Comparison of ENCODE assay signal across 8 mouse cellular contexts in the genomic region with DNA sequence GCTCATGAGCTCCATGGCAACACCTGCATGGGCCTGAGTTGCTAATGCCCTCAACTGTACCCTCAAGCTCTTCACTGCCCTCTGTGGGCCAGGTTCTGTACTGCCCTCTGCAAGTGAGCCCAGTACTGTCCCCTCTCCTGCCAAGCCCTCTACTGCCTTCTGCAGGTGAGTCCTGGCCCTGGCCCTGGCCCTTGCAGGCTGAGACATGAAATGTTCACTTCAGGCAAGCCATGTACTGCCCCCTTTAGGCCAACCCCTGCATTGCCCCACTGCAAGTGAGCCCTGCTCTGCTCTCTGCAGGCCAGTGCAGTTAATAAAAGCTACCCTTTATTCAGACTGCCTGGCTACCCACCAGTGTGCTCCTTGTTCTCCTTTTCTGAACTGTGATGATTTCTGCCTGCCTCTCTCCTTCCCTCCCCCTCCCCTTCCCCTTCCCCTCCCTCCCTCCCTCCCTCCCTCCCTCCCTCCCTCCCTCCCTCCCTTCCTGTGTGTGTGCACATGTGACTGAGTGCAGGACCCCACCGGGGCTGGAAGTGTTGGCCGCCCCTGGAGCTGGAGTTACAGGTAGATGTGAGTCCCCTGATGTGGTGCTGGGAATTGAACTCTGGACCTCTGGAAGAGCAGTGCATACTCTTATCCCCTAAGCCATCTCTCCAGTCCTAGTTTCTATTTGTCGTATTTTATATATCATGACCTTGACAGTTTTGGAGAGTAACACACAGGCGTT. TPM values are rescaled to one million over a fixed set of nuclear protein-coding genes. Genes with fewer than 3 reads are reported as not detected.
DNase-seq lines count a peak whose midpoint lies in the region; ATAC-seq and TF ChIP-seq lines count a peak whose summit lies in the region.

No protein-coding gene starts in this region.

- no peaks in the 10 kb centered on the region for H3K36me3 ChIP-seq in liver, embryonic 14.5 days (replicated peaks; ENCODE audit: control insufficient read depth, insufficient read depth, low read depth)
- H3K36me3 ChIP-seq in spleen, adult 2 months (ENCODE audit: control insufficient read depth, insufficient read depth, low read length): no peaks in the 10 kb centered on the region

- no peak overlapping the region for H3K9ac ChIP-seq in liver, embryonic 14.5 days (replicated peaks)

- no peaks in the 10 kb centered on the region for H3K4me1 ChIP-seq in liver, embryonic 14.5 days (replicated peaks; ENCODE audit: control insufficient read depth in 2 of 2, insufficient read depth in 2 of 2, low read length in 1 of 2)
- H3K4me1 ChIP-seq in spleen, adult 2 months (ENCODE audit: control insufficient read depth, insufficient read depth, insufficient read length): peaks cover 2% of the 10 kb centered on the region; the same call in 1 of the 2 replicates

- TF ChIP-seq CTCF in liver, embryonic 14.5 days (IDR thresholded peaks at IDR 0.05; ENCODE audit: low read depth): peak; percentile 82
- TF ChIP-seq CTCF in spleen, adult 2 months (IDR thresholded peaks at IDR 0.05; ENCODE audit: extremely low read depth, insufficient read depth, insufficient read length, insufficient replicate concordance): peak; percentile 61; the same call in 1 of the 2 replicates

- peak; percentile 56 to 76 for DNase-seq in left cerebral cortex, postnatal 14 days (ENCODE audit: low spot score in 2 of 2)
- DNase-seq in left cerebral cortex, adult 18-20 months (ENCODE audit: low spot score in 2 of 2): no peak
- DNase-seq in MEL-GATA-1-ER (ENCODE audit: extremely low read depth, low read depth): peak; percentile 68
- peak; percentile 27 for DNase-seq in c-Kit-positive CD71-positive TER-119-negative erythroid progenitor cells, embryonic 14.5 days (ENCODE audit: low read depth)
- DNase-seq in gastrocnemius, postnatal 10 days: peak; percentile 32
- DNase-seq in liver, embryonic 14.5 days (ENCODE audit: low read depth in 3 of 3, low spot score in 3 of 3): peak in 2 of 3 experiments; percentile 7 to 12
- peak; percentile 52 to 63 for DNase-seq in spleen, adult 2 months (ENCODE audit: low read depth in 1 of 2, low spot score in 2 of 2)

- intact Hi-C loops in left cerebral cortex, postnatal 14 days (cut with DNase I): no loop called here

- ATAC-seq in liver, embryonic 14.5 days (ENCODE audit: insufficient read depth): no peak
- no peak for ATAC-seq in activated CD4-positive, CD25-positive, alpha-beta regulatory T cell, adult 4 months

- H3K27ac ChIP-seq in liver, embryonic 14.5 days: no peak overlapping the region
- no peak overlapping the region for H3K27ac ChIP-seq in spleen, adult 2 months (ENCODE audit: insufficient read depth, low read length)

- H3K9me3 ChIP-seq in liver, embryonic 14.5 days (ENCODE audit: control insufficient read depth, low read length): no peaks in the 10 kb centered on the region

- H3K4me3 ChIP-seq in liver, embryonic 14.5 days (ENCODE audit: insufficient read depth in 1 of 2, low read depth in 2 of 2, low read length in 2 of 2): no peak overlapping the region
- H3K4me3 ChIP-seq in spleen, adult 2 months (ENCODE audit: extremely low read depth, insufficient read depth, insufficient read length): no peak overlapping the region

- TF ChIP-seq POLR2A in spleen, adult 2 months (IDR thresholded peaks at IDR 0.05; ENCODE audit: low read depth, low read length): no peak

- no peak overlapping the region for H3K4me2 ChIP-seq in liver, embryonic 14.5 days (ENCODE audit: low read depth)

- no peaks in the 10 kb centered on the region for H3K27me3 ChIP-seq in liver, embryonic 14.5 days (ENCODE audit: control insufficient read depth, insufficient read depth, low read length)
- no peaks in the 10 kb centered on the region for H3K27me3 ChIP-seq in spleen, adult 2 months (ENCODE audit: control insufficient read depth, insufficient read depth, low read length)

- TF ChIP-seq EP300 in liver, embryonic 14.5 days (IDR thresholded peaks at IDR 0.05; ENCODE audit: low read depth): no peak

- WGBS in liver, embryonic 14.5 days (ENCODE audit: insufficient replicate concordance): 59% methylated on average over 4 of the region's 4 CpGs
- 86% methylated on average over 3 of the region's 4 CpGs for WGBS in spleen, adult 2 months

RNA-seq across cellular contexts. Expression of gene Slc22a12, which starts 9.6 kb away (rescaled TPM):
- under 1 TPM; 0.20 to 0.44 TPM for total RNA-seq in left cerebral cortex, postnatal 14 days (2021)
- not detected for total RNA-seq in left cerebral cortex, adult 18-20 months (2021)
- not detected for total RNA-seq in gastrocnemius, postnatal 10 days (2021)
- not detected in 2 replicates for polyA plus RNA-seq in liver, embryonic 14.5 days (2012; rRNA removed)
- not detected in 2 replicates for polyA plus RNA-seq in liver, embryonic 14.5 days (2014; fragmentation: Nextera tagmentation; extraction: Ambion mirVana)
- polyA plus RNA-seq in spleen, adult 2 months (2012; rRNA removed): 0.81 and 1.0 TPM in 2 replicates
- polyA plus RNA-seq in activated CD4-positive, CD25-positive, alpha-beta regulatory T cell, adult 4 months (2017; shearing (Covaris generic)): not detected

Comparison
In these comparisons a context has a peak if more than half of its experiments do, and no peak if none do; other contexts are left out.
1. DNase-seq: peak in left cerebral cortex, postnatal 14 days (2 of 2), MEL-GATA-1-ER (single experiment), c-Kit-positive CD71-positive TER-119-negative erythroid progenitor cells, embryonic 14.5 days (single experiment), gastrocnemius, postnatal 10 days (single experiment), liver, embryonic 14.5 days (2 of 3) and spleen, adult 2 months (2 of 2); none in left cerebral cortex, adult 18-20 months (0 of 2).